Mouse (Mus musculus): ENCODE results near the gene Gmnc.

Gmnc gene

DNA sequence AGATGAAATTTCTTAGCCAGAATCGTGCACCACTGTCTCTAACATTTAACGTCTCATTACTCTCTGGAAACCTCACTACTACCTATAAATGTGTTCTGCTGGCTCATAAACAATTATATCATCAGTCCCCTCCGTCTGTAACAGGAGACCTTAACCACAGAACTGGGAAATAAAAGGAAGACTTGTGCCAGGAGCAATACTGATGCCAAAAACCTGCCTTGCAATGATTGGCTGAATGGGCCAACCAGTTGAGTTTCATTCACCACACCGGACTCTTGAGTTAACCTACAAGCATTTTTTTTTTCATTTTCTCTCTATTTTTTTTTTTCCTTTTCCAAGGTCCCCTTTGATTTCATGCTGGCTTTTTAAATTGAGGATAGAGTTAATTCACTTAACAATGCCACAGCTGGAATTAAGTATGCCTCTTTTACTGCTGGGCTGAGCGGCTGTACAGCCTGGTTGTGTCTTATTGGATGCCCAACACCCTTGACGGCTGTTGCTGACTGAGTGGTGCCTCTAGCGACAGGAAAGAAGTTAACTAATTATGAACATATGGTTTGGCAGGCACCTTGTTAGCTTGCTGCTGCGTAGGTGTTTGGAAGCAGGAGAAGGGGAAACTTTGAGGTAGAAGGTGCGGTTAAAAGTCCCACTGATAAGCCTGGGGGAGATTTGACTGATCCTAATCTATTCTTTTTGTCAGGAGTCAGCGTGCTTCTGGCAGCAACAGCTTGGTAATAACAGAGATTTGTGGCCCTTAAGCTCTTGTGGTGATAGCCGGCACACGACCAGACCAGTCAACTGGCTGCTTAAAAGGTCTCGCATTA lies at the start of gene Gmnc:
Gmnc (minus strand) TSS at position 176 of the 824 bp plus-strand sequence.
- DNase-seq (ENCODE audit: low spot score): no peak

- no peak for DNase-seq (ENCODE audit: low spot score)
These were observed 35.8 kb upstream of the Gmnc start for GRCm38 (mm10) chr16:27027281-27027680.

DNA sequence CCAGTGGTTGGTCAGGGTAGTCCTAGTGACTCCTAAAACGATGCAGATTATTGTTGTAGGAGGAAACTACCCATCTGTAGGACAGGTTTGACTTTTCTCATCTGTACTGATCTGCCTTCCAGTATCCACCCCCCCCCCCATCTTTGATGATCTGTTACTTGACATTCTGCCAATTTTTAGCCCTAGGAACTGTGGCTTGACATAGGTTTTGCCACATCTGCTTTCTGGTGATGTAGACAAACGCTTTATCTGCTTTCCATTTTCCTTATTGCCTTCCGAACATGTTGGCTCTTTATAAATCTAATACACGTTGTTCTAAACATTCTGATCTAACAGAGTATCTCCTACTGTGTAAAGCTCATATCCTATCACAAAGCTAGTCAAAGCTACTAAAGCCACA lies 34.8 kb upstream of the Gmnc start:
- no peak for DNase-seq (ENCODE audit: low spot score)

DNA sequence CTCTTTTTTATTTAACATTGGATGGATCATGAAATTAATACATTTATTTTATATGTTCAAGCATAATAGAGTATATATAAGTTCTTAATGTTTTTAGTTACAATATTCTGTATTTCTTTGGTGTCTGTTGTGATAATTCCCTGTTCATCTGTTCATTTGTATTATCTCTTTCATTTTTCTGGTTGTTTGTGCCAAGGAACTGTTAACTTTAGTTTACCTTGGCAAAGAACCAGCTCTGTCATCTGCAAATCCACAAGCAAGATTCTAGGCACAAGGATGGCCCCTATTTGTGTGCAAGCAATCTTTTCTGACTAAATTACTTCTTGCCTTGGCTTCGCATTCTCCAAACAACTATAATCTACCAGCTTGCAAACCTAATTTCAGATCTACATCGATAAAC lies 31.3 kb upstream of the Gmnc start:
- no peak for DNase-seq (ENCODE audit: low spot score)

DNA sequence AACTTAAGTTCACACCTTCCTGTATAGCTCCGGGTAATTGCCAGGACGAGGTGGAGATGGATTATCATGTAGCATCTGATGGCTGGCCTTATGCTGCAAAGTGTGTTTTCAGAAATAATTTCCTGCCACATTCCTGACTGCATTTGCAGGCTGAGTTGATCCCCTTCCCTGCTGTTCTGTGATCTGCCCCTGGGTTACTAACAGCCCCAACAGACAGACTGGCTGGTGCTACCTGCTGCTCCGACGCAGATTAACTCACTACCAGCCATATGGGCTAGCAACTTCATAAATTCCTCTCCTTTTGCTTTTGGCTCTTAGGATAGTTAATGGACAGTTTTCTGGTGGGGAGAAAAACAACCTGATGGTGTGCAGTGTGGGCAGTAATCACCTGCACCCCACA lies 25.9 kb upstream of the Gmnc start:
- no peak for DNase-seq (ENCODE audit: low spot score)

DNA sequence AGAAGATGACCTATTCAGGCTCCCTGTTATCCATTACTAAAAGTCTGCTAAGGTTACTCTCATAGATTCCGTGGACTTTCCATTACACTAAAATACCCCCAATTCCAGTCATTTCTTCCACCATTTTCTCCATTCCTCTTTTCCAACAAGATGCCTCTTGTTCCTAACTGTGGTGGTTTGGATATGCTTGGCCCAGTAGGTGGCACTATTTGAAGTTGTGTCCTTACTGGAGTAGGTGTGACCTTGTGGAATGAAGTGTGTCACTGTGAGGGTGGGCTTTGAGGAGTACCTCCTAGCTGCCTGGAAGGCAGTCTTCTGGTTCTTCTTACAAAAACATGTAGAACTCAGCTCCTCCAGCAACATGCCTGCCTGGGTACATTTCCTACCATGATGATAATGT lies 11.3 kb upstream of the Gmnc start:
- no peak for DNase-seq (ENCODE audit: low spot score)

DNA sequence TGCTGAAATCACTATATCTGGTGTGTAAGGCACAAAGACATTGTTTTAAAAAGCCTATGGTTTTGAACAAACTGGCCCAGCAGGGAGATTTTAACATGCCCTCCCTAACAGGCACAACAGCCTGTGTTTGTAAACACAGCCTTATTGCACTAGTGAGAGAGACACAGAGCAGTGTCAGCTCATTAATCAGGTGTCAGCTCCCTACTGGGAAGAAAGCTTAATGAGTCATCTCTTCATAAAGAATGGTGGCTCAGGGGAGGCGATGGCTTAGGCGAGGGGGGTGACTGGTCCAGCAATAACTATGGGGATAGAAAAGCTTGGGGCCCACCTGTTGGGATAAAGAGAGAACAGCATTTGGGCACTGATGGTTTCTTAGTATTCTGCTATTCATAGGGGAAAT lies 8.1 kb upstream of the Gmnc start:
- DNase-seq (ENCODE audit: low spot score): no peak

- no peak for DNase-seq (ENCODE audit: low spot score)
These were observed 1.8 kb downstream of the Gmnc start for GRCm38 (mm10) chr16:26989415-26990315.

DNA sequence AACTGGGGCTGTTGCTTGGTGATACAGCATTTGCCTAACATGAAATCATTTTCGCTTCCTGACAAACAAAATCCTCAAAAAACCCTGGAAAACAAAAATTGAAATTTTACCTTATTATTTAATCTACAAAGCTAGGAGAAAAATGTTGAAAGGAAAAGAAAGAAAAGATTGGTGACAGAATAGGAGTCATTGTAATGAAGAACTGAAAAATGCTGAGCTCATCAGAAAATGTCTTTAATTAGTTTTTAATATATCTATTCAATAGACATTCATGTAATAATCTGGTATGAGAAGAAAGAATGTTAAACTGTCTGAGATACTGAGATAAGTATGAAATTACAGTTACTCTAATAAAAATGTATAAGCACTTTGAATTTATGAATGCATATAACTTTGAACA lies 3.3 kb downstream of the Gmnc start:
- no peak for DNase-seq (ENCODE audit: low spot score)

- DNase-seq (ENCODE audit: low spot score): no peak
These were observed 5.7 kb downstream of the Gmnc start for GRCm38 (mm10) chr16:26985796-26986195.

GRCm38 (mm10) chr16:26982112-26982511 lies 9.3 kb downstream of the Gmnc start:
- DNase-seq (ENCODE audit: low spot score): no peak

- DNase-seq (ENCODE audit: low spot score): no peak
These were observed 23.5 kb downstream of the Gmnc start for GRCm38 (mm10) chr16:26967967-26968366.

- no peak for DNase-seq (ENCODE audit: low spot score)
These were observed 24.6 kb downstream of the Gmnc start for GRCm38 (mm10) chr16:26966830-26967229.

GRCm38 (mm10) chr16:26961971-26962370 lies 29.5 kb downstream of the Gmnc start:
- no peak for DNase-seq (ENCODE audit: low spot score)

DNA sequence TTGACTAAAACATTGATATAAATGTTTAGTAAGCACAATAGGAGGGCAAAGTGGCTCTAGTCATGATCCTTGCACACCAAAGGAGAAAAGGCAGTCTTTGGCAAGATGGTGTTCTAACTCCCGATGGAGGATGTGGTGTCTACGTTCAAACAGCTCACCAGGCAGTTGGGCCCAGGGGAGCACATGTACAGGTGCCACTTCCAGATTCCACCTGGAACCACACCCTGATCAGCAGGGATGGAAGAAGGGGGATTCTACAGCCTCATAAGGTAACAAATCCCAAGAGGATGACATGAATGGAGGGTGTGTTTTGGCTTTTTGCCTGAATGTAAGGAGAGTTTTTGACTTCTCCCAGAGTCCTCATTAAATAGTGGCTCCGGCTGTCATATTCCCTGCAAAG lies 39.9 kb downstream of the Gmnc start:
- no peak for DNase-seq (ENCODE audit: low spot score)

- no peak for DNase-seq (ENCODE audit: low spot score)
These were observed 41.2 kb downstream of the Gmnc start for GRCm38 (mm10) chr16:26950209-26950608.

- DNase-seq (ENCODE audit: low spot score): peak; percentile 17
These were observed 87.5 kb downstream of the Gmnc start for GRCm38 (mm10) chr16:26903968-26904367.

- no peak for DNase-seq (ENCODE audit: low spot score)
These were observed 90.0 kb downstream of the Gmnc start for GRCm38 (mm10) chr16:26901471-26901870.

- DNase-seq (ENCODE audit: low spot score): no peak
These were observed 105.1 kb downstream of the Gmnc start for GRCm38 (mm10) chr16:26886337-26886736.

DNA sequence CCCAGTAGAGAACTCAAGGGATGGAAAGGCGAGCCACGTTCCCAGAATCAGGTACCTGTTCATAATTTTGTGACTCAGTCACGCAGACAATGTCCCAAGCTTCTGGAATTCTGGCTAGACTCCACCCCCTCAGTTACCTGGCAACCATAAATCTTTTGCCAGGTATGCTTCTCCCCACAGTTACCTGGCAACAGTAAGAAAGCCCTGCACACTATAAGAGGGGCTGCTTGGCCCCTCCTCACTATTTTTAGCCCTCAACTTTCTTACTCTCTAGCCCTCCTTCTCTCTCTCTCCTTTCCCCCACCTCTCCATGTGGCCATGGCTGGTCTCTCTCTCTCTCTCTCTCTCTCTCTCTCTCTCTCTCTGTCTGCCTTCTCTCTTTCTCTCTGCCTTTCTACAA lies 114.6 kb downstream of the Gmnc start:
- DNase-seq (ENCODE audit: low spot score): no peak

All from layer of hippocampus, adult 9-10 months (tissue).